Mouse (Mus musculus) cerebellum, postnatal 4 days (tissue): ENCODE data around the gene Tnks1bp1.
A peak's percentile ranks its signal among the peaks of the same experiment; 100 is the strongest.

Experiments
- DNase-seq, 2 experiments: peaks; one replicate each; pipeline ENCODE4 v3.0.0; 2022; ENCODE audit warnings: low spot score in 2 of 2, mixed read lengths in 1 of 2

Gene Tnks1bp1

DNA sequence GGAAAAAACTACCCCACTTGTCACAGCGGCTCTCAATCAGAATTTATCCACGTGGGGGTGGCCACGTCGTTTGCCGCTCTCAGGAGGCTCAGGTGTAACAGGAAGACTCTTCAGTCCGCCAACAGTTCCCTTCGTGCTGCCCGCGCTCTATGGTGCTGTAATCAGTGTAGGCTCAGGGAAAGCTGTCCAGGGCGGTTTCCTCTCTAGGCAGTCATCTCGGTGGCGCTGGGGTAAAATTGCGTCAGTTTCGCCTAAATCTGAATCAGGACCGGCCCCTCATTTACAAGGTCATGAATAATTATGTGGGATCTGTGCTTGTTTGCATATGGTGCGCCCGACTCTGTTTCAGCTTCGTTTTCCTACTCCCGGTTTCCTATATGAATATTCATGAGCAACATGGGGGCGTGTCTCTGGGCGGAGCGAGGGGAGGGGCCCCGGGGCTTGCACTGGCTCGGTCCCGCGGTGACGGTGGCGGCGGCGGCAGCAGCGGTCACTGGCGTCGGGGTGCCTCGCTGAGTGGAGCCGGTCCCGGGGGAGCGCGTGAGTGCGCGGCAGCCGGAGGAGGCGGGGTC, at the start of gene Tnks1bp1:
TSS of gene Tnks1bp1 (plus strand) at position 427 of the 572 bp plus-strand sequence.
- peak; percentile 81 to 90 for DNase-seq

DNA sequence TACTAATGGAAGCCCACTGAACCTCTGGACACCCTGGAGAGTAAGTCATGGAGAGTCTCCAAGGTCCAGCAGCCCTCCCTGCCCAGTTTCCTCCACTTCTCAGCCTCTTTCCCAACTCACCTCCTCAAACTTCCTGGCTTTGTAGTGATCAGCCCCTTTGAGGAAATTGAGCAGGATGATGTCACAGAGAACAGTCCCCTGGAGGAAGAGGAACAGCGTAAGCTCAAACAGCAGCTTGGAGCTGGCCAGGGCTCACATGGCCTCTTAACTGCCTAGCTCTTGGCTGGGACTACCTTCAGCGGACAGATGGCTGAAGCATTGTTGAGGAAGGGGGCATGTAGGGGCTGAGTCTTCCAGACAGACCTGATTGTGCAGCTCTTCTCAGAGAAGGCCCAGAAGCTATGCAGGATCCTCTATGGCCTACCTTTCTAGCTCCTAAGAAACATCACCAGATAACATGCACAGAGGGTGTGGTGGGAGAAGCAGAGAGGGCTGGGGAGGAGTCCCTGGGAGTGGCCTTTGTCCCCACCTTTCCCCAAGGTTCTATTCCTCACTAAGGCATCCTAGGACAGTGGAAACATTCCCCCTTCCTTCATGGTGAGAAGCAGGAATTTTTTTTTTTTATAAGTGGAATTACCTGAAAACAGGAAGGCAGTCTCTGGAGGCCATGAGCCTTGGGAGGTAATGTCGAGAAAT, 48.2 kb upstream of the Tnks1bp1 start:
- DNase-seq: no peak

DNA sequence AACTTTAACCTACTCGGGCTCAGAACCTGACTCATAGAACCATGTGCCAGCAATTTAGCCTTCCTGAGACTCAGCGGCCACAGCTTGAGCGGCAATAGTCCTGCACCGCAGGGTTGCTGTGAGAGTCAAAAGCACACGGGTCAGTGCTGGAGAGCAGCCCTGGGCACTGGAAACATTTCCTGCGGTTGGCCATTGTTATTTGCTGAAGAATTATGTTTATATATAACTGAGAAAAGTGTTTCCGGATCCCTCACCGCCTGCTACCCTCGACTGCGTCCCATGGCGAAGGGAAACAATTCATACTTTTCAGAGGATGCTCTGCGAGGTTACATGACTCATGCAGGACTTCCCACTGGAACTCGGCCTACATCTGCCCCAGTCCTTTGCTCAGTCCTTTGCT, 46.3 kb upstream of the Tnks1bp1 start:
- DNase-seq: no peak

DNA sequence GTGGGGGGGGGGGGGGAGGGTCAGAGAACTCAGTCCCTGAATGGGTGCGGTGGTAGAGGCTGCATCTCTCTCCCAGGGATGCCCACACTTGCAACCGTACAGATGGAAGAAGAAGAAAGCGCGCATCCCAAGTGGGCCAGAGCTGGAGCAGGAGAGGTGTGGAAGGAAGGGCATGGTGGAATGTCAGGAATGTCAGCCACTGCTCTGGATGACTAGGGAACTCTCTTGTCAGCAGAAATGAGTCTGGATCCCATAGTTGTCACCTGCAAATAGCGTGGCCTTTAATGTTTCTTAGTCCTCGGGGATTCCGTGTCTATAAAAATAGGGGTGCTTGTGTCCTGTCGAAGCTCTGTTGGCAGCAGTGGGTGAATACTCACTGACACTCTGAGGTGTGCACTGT, 45.2 kb upstream of the Tnks1bp1 start:
- DNase-seq: no peak

DNA sequence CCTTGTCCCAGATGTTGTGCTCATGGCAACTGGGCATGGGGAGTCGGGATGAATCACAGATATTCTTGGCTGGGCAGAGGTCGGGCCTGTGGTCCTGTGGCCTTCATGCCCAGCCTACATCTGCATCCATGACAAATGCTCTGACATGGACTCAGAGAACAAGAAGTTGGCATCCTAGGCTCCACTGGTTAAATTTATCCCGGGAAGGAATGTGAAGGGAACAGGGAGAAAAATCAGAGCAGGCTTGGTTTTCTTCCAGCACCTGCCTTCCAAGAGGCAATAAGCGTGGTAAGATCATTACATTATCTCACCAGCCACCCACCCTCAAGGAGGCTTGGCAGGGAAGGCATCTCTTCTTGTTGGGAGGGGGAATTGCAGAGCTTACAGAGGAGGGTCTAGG, 43.5 kb upstream of the Tnks1bp1 start:
- no peak for DNase-seq

DNA sequence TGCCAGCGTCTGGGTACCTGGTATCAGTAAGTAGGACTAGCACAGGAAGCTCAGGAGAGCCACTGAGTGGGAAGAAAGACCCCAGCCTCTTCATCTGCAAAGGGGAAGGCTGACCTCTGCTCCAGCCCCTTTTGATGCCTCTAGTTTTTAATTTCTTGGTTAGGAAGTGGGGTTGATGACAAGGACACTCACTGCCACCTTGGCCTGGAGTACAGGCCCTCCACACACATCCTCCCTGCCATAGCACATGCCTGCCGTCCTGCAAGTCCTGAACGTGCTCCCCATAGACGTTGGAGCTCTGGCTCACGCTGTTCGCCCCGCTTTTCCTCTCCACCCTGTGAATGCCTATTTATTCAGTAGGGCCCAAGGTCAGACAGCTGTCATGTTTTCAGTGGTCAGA, 41.2 kb upstream of the Tnks1bp1 start:
- no peak for DNase-seq

DNA sequence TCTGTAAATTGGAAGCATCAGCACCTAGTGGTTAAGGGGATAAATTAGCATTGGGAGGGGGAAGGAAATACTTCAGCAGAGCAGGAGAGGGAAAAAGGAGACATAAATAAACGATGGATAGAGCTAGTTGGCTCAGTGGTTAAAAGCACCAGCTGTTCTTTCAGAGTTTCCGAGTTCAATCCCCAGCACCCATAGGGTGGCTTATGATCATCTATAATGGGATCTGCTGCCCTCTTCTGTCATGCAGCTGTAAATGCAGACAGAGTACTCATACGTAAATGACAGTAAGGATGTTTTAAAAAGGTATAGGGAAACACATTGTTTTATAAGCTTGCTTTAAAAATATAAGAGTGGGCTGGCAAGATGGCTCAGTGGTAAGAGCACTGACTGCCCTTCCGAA, 40.1 kb upstream of the Tnks1bp1 start:
- peak in 1 of 2 experiments; percentile 4 for DNase-seq

DNA sequence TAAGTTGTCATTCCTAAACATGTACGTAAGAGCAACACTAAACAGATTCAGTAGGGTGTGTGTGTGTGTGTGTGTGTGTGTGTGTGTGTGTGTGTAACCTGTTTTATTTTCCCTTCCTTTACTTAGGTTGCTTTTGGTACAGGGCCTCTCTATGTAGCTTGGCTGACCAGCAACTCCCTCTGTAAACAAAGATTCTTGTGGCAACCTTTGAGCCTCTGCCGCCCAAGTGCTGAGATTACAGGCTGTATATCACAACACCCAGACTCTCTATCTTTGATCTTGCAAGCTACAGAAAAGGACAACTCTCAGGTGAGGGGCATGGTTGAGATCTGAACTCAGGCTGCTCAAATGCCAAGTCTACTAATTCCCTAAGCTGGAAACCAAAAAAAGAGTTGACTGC, 38.6 kb upstream of the Tnks1bp1 start:
- no peak for DNase-seq

DNA sequence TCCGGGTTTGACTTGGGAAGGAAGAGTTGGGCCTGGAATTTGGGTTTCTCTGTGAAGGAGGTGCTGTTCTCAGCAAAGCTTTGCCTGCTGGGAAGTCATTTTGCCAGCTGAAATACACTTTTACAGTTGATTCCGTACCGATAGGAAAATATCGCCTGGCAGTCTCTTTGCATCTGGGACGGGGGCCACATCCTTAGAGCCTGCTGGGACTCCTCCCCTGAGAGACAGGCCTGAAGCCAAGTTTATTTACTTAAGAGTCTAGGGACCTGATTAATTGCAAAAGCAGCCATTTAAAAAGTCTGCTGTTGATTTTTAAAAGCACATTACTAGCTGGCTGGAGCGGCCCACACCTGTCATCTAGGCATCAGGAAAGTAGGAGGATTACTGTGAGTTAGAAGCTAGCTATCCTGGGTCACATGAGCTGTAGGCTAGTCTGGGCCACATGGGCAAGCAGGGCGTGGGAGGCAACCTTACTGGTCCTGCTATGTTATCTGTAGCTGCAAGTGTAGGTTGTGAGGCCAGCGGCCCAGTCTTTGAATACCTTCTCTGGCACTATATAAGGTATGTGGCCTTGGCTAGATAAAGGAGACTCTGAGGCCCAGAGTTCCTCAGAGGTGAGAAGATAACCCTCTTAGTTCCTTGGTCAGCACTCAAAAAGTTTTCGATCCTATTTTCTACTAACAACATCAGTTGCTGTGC, 35.8 kb upstream of the Tnks1bp1 start:
- no peak for DNase-seq

DNA sequence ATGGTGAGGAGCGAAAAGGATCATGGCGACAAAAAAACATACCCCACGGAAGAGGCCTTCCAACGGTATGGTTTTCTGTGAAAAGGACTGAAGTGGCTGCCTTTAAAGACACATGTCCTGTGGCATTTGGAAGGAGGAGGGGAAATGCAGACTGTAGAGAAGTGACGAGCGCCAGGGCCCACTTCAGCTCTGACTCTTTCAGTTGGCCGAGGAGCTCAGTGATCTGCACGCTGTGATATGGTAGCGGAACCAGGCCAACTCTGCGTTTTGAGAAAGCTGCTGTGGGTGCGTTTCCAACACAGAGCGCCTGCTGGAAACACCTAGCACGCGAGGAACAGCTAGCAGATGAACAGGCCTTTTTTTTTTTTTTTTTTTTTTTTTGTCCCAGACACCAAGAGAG, 35.1 kb upstream of the Tnks1bp1 start:
- no peak for DNase-seq

DNA sequence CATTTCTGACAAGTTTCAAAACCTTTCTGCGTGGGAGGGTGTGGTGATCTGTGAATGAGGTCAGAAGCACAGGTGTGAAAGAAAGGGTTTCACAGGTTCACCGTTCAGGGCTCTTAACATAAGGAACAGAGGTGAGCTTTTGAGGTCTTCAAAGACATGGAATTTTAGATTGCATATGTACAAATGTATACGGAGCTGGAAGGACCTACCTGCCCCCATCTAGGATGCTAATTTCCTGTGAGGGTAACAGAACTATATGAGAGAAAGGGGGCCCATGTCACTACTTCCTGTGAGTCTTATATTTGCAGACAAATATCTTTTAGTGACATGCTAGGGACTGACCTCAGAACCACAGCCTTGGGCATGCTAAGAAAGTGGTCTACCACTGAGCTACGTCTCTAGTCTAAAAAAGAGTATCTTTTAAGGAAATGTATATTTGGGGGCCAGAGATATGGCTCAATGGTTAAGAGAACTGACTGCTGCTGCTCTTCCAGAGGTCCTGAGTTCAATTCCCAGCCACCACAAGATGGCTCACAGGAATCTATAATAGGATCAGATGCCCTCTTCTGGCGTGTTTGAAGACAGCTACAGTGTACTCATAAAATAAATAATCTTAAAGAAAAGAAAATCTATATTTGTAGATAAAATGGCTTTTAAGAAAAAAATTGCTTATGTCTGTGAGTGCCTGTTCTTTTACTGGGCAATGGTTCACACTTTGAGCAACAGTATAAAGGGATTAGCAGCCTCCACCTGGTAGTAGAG, 33.8 kb upstream of the Tnks1bp1 start:
- DNase-seq: no peak

DNA sequence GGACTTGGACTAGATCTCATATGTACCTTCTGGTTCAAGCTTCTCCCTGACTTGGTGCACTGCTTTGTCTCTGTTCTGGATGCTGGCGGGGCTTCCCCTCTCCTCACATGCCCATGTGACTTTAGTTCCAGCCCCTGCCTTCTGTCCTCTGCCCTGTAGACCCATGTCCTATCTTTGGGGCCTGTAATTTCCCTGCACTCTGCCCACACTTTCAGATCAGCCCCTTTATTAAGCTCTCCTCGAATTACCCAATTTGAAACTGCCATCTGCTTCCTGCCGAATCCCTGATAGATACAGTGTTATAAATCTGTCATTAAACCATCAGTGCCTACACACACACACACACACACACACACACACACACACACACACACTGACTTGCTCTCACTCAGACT, 33.2 kb upstream of the Tnks1bp1 start:
- no peak for DNase-seq

DNA sequence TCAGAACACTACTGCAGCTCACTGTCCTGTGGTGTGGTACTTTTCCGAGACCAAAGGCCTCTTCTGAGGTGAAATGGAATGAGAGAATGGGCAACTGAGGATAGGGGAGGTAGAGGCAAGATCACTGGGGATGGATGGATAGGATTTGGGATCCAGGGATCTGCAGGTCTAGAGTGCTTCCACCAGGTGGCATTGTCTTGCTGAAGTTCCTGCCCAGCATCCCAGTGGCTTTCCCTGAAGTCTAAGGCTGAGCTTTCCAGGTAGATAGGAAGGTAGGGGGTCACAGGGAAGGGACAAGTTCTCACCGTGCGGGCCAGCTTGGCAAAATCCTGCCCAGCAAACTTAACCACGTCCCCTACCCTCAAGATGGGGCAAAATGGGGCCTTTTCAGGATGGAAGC, 25.8 kb upstream of the Tnks1bp1 start:
- DNase-seq: no peak

DNA sequence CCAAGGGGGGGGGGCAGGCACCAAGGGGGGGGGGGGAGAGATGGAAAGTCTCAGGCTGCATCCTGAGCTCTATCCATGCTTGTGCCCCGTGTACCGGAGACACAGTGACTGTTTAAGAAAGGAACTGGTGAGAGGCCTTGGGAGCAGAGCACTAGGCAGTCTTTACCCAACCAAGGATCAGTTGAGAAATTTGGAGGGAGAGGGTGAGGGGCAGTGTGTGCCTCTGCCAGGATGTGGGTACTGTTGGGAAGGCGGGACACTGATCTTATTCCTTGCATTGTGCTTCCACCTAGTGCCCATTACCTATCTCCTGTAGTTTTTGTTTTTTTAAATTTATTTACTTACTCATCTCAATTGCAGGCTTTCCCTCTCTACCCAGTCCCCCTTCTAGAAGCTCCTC, 21.6 kb upstream of the Tnks1bp1 start:
- no peak for DNase-seq

DNA sequence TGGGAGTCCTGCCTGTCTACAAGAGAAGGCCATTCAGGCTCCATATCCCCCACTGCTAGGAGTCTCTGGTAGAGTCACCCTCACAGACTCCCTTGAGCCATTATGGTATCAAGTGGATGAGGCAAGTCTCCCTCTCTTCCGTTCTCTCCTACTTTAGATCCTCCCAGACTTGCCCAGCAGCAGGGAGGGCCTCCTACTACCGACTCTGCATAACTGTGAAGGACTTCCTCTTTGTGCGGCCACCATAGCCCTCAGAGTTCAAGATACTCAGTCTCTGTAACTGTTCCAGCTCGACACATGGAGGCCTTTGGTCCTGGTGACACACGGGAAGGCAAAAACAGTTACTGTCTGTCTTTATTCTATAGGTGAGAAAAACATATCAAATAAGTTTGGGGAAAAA, 20.5 kb upstream of the Tnks1bp1 start:
- no peak for DNase-seq

DNA sequence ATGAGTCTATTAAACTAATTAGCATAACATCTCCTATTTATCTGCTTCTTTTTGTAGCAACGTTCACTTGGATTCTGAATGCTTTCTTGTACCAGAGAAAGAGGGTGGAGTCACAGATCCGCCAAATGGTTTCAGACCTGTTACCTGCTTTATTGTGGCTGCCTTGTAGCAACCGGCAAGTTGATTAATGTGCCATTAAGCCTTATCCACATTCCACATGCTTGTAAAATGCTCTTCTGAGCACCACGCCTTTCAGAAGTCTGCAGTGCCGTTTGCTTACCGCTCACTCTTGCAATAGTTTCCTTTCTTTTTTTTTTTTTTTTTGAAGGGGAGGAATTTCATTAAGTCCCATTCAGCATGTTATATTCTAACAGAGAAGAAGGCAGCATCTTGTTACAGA, 17.9 kb upstream of the Tnks1bp1 start:
- DNase-seq: no peak

DNA sequence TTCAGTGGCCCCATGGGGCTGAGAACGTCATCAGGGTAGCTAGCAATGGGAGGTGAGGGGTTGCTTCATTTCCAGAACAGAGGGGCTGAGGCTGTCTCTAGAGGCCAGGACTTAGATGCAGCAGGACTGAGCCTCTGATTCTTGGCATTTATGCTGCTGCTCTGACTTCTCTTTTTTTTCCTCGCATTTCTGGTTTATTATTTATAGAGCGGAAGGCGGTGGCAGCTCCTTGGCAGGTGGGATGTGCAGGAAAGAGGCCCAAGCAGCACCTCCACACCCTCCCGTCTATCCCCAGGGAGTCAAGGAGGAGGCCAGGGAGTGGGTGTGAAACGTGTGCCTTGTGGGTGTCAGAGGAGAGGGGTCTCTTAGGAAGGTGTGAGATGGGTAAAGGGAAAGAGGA, 16.8 kb upstream of the Tnks1bp1 start:
- DNase-seq: no peak

DNA sequence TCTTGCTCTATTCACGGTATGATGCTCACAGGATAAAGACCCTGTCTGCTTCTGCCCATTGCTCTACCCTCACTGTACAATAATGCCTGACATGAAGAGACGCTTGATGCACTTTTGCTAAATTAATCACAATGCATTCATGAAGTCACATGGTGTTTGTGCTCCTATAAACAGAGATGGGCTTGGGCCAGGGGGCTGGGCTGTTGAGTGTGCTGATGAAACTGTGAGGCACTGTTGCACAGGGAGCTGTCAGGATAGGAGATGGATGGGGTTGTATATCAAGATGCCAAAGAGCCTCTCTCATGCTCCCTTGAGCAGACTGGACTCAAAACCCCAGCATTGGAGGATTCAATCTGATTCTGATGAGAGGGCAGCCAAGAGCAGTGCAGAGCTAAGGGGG, 14.7 kb upstream of the Tnks1bp1 start:
- no peak for DNase-seq

DNA sequence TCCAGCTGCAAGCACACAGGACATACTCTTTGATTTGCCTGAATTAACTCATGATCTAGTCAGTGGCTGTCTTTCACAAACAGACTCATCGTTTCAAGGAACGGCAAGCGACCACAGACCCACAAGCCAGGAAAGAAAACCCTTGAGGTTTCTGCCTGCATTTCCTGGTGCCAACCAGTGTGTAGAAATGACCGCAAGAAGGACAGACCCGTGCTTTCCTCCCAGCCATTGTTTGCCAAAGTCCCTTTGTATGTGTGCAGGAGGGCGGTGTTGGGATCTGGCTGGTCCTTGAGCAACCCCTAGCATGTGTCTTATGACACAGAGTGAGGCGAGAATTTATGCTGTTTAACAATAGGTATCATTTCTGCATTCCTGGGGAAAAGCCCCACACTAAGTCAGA, 13.7 kb upstream of the Tnks1bp1 start:
- DNase-seq: no peak

DNA sequence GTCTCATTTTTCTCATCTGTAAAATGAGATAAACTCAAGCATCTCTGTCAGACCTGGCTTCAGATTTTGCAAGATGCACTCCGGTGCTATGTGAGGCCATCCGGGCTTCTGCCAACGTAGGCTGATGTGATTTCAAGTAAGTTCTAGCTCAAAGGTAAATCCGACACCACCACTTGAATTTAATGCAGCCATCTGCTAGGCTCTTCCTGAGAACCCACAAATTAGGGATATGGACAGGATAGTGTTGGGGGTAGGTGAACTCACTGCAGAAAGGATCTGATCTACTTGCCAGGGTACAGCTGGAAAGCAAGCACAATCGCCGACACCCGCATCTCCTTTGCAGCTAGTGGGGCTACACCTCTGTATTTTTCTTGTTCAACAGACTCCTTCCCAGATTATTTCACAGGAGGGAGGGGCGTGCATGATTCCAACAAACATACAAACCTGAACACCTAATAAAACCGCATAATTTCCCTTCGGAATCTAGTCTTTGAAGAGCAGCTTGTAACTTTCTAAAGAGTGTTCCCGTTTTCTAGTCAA, 11.2 kb upstream of the Tnks1bp1 start:
- DNase-seq: no peak

DNA sequence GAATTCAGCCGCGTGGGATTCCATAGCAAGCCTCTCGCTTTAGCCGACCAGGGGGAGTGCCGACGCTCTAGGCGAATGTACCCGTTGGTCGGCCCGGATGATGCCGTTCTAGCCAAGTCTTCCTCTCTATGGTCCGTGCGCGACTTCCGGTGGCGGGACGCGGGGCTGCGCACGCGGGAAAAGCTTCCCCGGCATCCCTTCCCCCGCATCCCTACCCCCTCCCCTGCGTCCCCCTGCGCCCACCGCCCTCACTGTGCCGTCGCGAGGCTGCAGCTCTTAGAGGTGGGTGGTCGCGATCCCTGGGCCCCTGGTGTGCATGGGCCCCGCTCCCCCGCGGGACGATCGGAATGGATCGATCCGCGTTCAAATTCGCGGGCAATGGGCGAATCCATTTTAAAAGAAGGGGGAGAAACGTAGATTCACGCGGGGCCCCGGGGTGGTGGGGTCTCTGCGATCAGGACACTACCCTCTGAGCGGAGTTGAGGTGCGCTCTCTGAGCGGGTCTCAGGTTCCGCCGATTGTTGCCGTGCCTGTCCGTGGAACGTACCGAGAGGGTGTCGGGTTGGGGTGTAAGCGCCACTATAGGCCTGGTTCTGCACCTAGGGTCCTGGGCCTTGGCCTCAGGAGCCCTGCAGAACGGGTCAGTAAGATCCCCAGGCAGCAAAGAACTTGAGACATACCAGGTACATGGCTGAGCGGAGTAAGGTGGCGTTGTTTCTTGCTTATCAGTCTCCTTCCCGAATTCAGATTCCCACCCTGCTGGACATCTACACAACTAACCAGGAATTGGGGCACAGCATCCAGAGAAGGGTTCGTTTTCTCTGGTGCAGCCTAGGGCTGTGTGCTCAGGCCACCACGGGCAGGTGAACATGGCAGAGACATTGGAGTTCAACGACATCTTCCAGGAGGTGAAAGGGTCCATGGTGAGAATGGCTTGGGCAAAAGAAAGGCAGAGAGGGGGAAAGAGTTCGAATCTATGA, 10.5 kb upstream of the Tnks1bp1 start, which contains the start of the genes Ssrp1 and P2rx3:
TSS of gene Ssrp1 (plus strand) at position 188 of the 980 bp plus-strand sequence.
TSS of gene P2rx3 (minus strand) at position 416 of the 980 bp plus-strand sequence.
- peak; percentile 85 to 89 for DNase-seq
